Mouse (Mus musculus) liver, embryonic 11.5 days (tissue): ENCODE data around the gene Mbnl1. TPM values are rescaled to one million over a fixed set of nuclear protein-coding genes. Genes with fewer than 3 reads are reported as not detected.
"Not testable (repeated sequence)": the region's sequence is repeated elsewhere in the genome, so short reads cannot be mapped to it uniquely, and the experiment has no call there.

Experiments used
- ATAC-seq: fragments of 200-750 bp; cut with Nextera tagmentation; replicated peaks from 2 replicates; pipeline ENCODE4 v1.8.0; 2017; ENCODE audit warnings: moderate number of reproducible peaks, mild to moderate bottlenecking, moderate TSS enrichment, moderate library complexity; ENCODE audit not compliant: low FRiP score
- DNase-seq: peaks from one replicate; pipeline ENCODE4 v3.0.0-alpha.2; 2017; ENCODE audit warnings: low spot score
- H3K27ac ChIP-seq: fragments of 300-500 bp; sonication (generic); 2 replicates; pipeline ENCODE4 v1.5.1; 2014; ENCODE audit warnings: mild to moderate bottlenecking, low read depth, low read length, control low read depth
- H3K27me3 ChIP-seq: fragments of 300-500 bp; sonication (generic); replicated peaks from 2 replicates; pipeline ENCODE4 v1.6.1; 2014; ENCODE audit warnings: low read length, mixed read lengths; ENCODE audit not compliant: control insufficient read depth, insufficient read depth
- H3K36me3 ChIP-seq: fragments of 300-500 bp; sonication (generic); 2 replicates; pipeline ENCODE4 v1.6.1; 2014; ENCODE audit warnings: mild to moderate bottlenecking, low read length, moderate library complexity, mixed read lengths; ENCODE audit not compliant: control insufficient read depth, insufficient read depth
- H3K4me1 ChIP-seq: fragments of 300-500 bp; sonication (generic); replicated peaks from 2 replicates; pipeline ENCODE4 v1.6.1; 2014; ENCODE audit warnings: low read length, mixed read lengths; ENCODE audit not compliant: control insufficient read depth, insufficient read depth
- H3K4me2 ChIP-seq: fragments of 300-500 bp; sonication (generic); 2 replicates; pipeline ENCODE4 v1.6.1; 2014; ENCODE audit warnings: mild to moderate bottlenecking, control low read depth, moderate library complexity
- H3K4me3 ChIP-seq: fragments of 300-500 bp; sonication (generic); 2 replicates; pipeline ENCODE4 v1.5.1; 2014; ENCODE audit warnings: low read depth, low read length, control low read depth
- H3K9ac ChIP-seq: fragments of 300-500 bp; sonication (generic); 2 replicates; pipeline ENCODE4 v1.6.1; 2014; ENCODE audit warnings: low read depth, low read length, control low read depth
- H3K9me3 ChIP-seq: fragments of 300-500 bp; sonication (generic); 2 replicates; pipeline ENCODE4 v1.6.1; 2016; ENCODE audit warnings: low read length, inconsistent platforms, mixed read lengths; ENCODE audit not compliant: control insufficient read depth
- WGBS: fragments of 180-500 bp; shearing (Covaris S2); extraction: QIAGEN DNeasy Blood & Tissue Kit; methylation state at CpG from one replicate; pipeline ENCODE4 v1.1.7; 2014; 5-methylcytosine and 5-hydroxymethylcytosine counted together
- polyA plus RNA-seq: library from polyadenylated mRNA; unstranded; fragments of >200 nt; fragmentation: Nextera tagmentation; extraction: Ambion mirVana; gene quantifications from 2 replicates; pipeline ENCODE4 v1.2.1, GENCODE M21; 2014

The Mbnl1 gene
- polyA plus RNA-seq, 1 experiment from 2014 or later: 242 TPM

GRCm38 (mm10) chr3:60481740-60482399 lies 9.2 kb downstream of the Mbnl1 start:
- Histone ChIP-seq H3K4me2 (no peak overlapping the region), H3K27me3 (no peaks in the 10 kb centered on the region), H3K27ac (no peak overlapping the region), H3K4me3 (no peak overlapping the region), H3K9me3 (no peaks in the 10 kb centered on the region), H3K9ac (no peak overlapping the region), H3K36me3 (no peaks in the 10 kb centered on the region), H3K4me1 (peaks cover 4% of the 10 kb centered on the region)
- DNase-seq (no peak), ATAC-seq (no peak)
- WGBS: 81% methylated on average over 2 of the region's 2 CpGs

GRCm38 (mm10) chr3:60483305-60483704 lies 10.7 kb downstream of the Mbnl1 start:
- Histone ChIP-seq H3K4me2 (no peak overlapping the region), H3K27me3 (no peaks in the 10 kb centered on the region), H3K9me3 (no peaks in the 10 kb centered on the region), H3K27ac (no peak overlapping the region; the same call in 1 of the 2 replicates), H3K4me1 (peaks cover 4% of the 10 kb centered on the region; the same call in 1 of the 2 replicates), H3K36me3 (no peaks in the 10 kb centered on the region), H3K9ac (no peak overlapping the region), H3K4me3 (no peak overlapping the region)
- ATAC-seq (peak; percentile 60), DNase-seq (no peak)

- no peak for DNase-seq
- H3K9ac ChIP-seq: no peak overlapping the region
- H3K27me3 ChIP-seq: no peaks in the 10 kb centered on the region
- no peak overlapping the region for H3K27ac ChIP-seq
- H3K4me1 ChIP-seq: peaks cover 4% of the 10 kb centered on the region; the same call in 1 of the 2 replicates
- no peak for ATAC-seq
- WGBS: 82% methylated on average over 4 of the region's 4 CpGs
- no peak overlapping the region for H3K4me3 ChIP-seq
- no peak overlapping the region for H3K4me2 ChIP-seq
- no peaks in the 10 kb centered on the region for H3K9me3 ChIP-seq
- no peaks in the 10 kb centered on the region for H3K36me3 ChIP-seq
These were observed 13.5 kb downstream of the Mbnl1 start for GRCm38 (mm10) chr3:60485987-60486712.

- Histone ChIP-seq H3K36me3 (no peaks in the 10 kb centered on the region), H3K4me3 (no peak overlapping the region), H3K9ac (no peak overlapping the region), H3K27ac (no peak overlapping the region), H3K4me1 (peaks cover 4% of the 10 kb centered on the region; the same call in 1 of the 2 replicates), H3K9me3 (no peaks in the 10 kb centered on the region), H3K4me2 (no peak overlapping the region), H3K27me3 (no peaks in the 10 kb centered on the region)
- ATAC-seq (no peak), DNase-seq (no peak)
- WGBS: 74% methylated on average over 3 of the region's 3 CpGs
These were observed 14.1 kb downstream of the Mbnl1 start for GRCm38 (mm10) chr3:60486713-60487170.

GRCm38 (mm10) chr3:60489509-60489908 lies 16.9 kb downstream of the Mbnl1 start:
- Histone ChIP-seq H3K27ac (no peak overlapping the region), H3K36me3 (no peaks in the 10 kb centered on the region), H3K27me3 (no peaks in the 10 kb centered on the region), H3K9ac (no peak overlapping the region), H3K4me1 (no peaks in the 10 kb centered on the region), H3K4me2 (no peak overlapping the region), H3K9me3 (no peaks in the 10 kb centered on the region), H3K4me3 (no peak overlapping the region)
- DNase-seq (no peak), ATAC-seq (no peak)
- WGBS: 95% methylated on average over 6 of the region's 6 CpGs

- H3K27ac ChIP-seq, H3K4me3 ChIP-seq, H3K36me3 ChIP-seq, H3K9ac ChIP-seq, H3K27me3 ChIP-seq, DNase-seq, H3K9me3 ChIP-seq, ATAC-seq: not testable (repeated sequence)
- Histone ChIP-seq H3K4me1 (peaks cover 15% of the 10 kb centered on the region), H3K4me2 (0 out of 2 replicates have a peak overlapping the region, but pooled peaks have one; percentile 0)
- WGBS: 65% methylated on average over 7 of the region's 16 CpGs
These were observed 22.3 kb downstream of the Mbnl1 start for GRCm38 (mm10) chr3:60494774-60495535.

- no peak overlapping the region for H3K27ac ChIP-seq
- no peak overlapping the region for H3K4me3 ChIP-seq
- ATAC-seq (no peak), DNase-seq (no peak)
- H3K4me2 ChIP-seq: no peak overlapping the region
- no peaks in the 10 kb centered on the region for H3K36me3 ChIP-seq
- H3K4me1 ChIP-seq: peaks cover 15% of the 10 kb centered on the region
- H3K27me3 ChIP-seq: no peaks in the 10 kb centered on the region
- 71% methylated on average over 5 of the region's 5 CpGs for WGBS
- no peaks in the 10 kb centered on the region for H3K9me3 ChIP-seq
- H3K9ac ChIP-seq: no peak overlapping the region
These were observed 23.6 kb downstream of the Mbnl1 start for GRCm38 (mm10) chr3:60496197-60496596.

- Histone ChIP-seq H3K9ac (no peak overlapping the region), H3K36me3 (no peaks in the 10 kb centered on the region), H3K4me1 (peaks cover 15% of the 10 kb centered on the region), H3K4me2 (no peak overlapping the region; the same call in none of the 2 replicates), H3K27me3 (no peaks in the 10 kb centered on the region), H3K4me3 (no peak overlapping the region), H3K27ac (no peak overlapping the region; the same call in 1 of the 2 replicates), H3K9me3 (no peaks in the 10 kb centered on the region)
- DNase-seq (no peak), ATAC-seq (no peak)
- 70% methylated on average over 2 of the region's 2 CpGs for WGBS
These were observed 25.5 kb downstream of the Mbnl1 start for GRCm38 (mm10) chr3:60498151-60498550.
